Mouse (Mus musculus) urinary bladder, postnatal 14 days (tissue): ENCODE results near the gene Qk.

Experiments used
- DNase-seq: peaks from one replicate; pipeline ENCODE4 v3.0.0; 2021; ENCODE audit warnings: low spot score

Qk gene

DNA sequence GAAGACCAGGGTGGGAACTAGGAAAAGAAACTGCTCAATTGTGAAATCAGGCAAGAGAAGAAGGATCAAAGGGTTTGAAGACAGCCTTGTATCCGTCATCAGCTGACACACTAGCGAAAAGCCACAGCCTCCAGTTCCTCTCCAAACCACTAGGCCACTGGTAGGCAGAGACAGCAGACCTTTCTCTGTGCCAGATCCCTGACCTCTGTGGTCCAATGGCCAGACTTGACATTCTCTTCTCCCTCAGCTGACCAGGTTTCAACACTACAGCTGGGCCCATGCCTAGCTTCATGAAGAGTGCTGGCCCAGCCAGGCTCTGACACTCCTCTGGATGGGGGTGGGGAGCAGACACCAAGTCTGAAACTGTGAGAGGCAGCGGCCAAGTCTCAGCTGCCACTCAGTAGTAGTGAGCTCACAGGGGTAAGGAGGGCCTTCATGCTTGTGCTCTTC is 7.0 kb upstream of the Qk start:
- DNase-seq, result peak; percentile 28

DNA sequence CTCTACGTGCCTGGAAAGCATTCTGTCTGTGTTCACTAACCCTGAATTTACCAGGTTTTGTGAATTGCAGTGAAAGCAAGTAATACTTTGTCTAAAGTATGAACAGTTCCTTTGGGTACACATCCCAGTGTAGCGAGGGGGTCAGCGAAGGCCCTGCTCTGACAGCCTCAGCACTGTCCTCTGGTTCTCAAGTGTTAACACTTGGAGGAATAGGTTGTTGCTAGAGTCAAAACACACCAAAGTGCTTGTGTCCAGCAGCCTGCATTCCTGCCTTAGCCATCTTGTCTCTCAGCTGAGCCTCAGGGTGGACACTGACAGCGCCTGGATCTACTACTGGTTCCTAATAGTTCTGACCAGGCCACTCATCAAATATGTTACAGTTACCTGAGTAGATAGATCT is 6.3 kb upstream of the Qk start:
- no peak for DNase-seq

DNA sequence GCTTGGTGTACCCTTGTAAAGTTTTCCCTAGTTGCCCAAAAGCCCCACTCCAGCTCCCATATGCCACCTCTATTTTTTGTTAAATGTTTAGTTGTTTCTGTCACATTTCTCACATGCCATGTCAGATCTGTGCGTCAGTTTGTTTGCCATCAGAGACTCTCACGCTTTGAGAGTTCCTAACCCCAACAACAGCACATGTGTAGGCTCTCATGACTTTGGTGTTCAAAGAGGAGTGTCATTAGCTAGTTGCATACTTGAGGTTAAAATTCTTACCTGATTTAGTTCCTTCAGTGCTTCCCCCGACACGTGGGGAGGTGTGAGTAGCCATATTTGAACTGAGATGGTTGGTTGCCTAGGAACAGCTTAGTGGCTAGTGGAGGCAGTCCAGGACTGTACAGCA is 2.1 kb upstream of the Qk start:
- DNase-seq, result no peak

DNA sequence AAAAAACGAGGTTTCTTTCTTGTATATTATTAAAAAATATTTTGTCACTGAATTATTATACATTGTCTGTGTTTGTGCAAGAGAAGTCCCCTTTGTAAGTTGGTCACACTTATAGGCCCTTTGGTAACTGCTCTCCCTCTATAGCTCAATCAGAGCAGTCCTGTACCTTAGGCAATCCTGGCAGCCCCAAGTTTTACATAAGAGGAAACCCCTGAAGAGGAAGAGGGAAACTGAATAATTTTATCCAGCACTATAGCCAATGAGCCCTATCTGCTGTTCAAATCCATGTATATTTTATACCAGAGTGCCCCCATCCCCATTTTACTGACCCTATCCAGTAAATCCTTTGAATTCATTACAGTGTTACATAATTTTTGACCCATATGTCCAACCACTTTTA is 1.4 kb upstream of the Qk start:
- DNase-seq, result no peak

DNA sequence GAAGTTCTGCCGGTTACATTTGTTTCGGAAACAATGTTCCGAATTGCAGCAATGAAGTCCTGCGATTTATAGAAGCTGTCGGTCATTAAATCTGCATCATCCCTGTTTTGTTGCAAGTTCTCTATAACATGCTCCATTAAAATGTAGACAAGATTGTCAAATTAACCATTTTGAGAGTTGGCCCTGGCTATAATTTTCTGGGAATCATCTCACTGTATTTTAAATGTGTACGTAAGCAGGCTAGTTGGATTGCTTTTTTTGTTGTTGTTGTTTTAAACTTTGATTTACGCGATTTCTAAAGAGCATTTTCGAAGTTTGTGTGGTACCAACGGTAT is 769 bp upstream of the Qk start:
- no peak for DNase-seq

DNA sequence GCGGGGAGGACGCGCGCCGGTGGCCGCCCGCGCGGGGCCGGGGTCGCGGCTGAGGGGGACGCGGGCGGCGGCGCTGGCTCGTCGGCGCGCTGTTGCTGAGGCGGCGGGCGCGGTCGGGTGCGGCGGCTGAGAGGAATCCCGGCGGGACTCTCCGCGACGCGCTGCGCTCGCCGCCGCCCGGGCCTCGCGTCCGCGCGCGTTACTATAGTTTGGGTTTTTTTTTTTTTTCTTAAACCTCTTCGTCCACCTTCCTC is 296 bp downstream of the Qk start:
- no peak for DNase-seq

DNA sequence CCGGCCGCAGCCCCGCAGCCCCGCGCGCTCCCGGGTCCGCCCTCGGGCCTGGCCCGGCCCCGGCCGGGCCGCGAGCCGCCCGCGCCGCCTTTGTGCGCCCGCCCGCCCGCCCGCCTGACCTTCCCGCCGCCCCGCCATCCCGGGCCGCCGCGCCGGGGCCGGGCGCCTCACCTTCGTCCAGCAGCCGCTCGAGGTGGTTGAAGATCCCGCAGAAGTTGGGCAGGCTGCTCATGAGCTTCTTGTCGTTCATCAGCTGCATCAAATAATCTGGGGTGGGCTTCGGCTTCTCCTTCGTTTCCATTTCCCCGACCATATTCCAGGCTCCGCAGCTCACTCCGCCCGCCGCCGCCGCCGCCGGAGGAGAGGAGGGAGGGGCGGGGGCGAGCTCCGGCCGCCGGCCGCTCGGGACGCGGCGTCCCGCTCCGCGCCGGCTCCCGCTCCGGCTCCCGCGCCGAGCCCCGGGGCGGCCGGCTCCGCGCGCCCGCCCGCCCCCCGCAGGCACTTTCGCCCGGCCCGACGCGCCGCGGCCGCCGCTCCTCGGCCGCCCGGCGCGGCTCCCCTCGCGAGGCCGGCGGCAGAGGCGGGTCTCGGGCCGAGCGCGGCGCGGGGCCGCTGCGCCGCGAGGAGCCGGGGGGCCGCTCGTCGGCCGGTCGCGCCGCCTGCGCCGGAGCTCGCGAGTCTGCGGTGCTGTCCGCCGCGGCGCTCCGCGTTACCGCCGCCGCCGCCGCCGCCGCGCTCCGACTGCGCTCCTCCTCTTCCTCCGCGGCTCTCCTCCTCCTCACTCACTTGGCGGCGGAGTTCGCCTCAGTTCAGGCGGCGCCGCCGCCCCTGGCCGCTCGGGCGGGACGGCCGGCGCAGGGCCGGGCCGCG is 858 bp downstream of the Qk start:
- peak; percentile 81 for DNase-seq

DNA sequence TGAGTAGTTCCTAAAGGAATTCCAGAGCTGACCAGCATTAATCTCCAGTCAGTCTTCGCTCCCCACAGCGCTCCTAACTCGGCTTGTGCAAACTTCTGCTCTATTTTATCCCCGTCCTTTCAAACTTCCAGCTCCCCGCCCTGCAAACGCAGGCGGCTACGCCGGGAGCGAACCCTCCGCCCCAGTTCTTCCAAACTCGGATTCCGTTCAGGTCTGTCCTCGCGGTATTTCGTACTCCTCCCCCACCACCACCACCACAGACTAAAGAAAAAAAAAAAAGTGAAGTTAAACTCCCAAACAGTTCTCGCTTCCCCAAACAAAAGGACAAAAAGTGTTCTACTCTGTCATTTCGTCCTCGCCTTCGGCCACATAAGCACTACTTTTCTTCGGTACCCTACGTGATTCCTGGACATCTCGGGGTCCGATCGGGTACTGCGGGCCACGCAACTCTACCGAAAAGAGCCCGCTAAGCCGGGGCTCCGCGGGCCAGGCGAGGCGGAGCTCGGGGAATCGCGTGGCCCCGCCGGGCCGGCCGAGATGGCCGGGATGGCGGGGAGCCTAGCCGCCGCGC is 1.6 kb downstream of the Qk start:
- DNase-seq, result peak; percentile 73

DNA sequence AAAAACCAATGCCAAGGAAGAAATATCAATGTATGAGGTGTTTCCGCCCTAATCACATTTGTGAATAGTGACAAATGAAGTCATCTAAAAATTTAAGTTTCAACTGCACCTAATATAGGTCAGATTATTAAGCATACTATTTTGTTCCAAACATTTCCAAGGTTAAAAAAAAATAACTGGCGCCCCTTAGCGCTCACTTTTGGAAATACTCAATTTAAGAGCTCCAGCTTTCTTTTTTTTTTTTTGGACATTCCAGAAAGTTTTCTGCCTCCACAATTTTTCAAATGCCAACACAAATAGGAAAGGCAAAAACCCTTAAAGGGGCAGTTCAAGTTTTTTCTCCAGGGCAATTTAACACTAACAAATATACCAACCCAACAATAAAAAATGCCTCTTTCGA is 2.5 kb downstream of the Qk start:
- peak; percentile 69 for DNase-seq

DNA sequence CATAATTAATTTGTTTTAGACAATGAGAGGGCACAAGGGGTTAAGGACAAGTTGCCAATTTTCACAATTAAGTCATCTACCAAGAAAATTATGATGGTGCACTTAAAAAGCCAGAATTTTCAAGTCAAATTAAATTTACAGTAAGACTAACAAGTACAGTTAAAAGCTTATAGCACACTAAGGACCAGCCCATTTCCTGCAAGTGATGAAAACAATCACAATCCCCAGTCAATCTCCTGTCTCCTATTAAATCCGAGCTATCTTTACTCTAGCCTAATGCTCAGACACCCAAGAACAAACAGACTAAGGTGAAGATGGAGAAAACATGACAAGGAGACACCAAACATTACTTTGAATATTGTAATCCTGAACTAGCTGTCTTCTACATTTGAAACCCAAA is 3.2 kb downstream of the Qk start:
- DNase-seq, result no peak

DNA sequence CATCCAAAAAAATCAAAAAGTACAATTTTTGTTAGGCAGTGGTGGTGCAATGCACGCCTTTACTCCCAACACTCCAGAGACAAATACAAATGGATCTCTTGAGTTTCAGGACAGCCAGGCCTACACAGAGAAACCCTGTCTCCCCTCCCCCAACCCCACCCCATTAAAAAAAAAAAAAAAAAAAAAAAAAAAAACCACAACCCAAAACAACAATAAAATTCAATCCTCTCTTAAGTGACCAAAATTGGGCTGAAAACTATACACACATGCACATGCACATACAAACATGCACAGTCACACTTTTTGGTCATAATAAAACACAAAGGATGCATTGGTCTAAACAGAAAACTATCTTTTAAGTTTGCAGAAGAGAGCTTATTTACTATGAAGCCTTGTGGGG is 9.6 kb downstream of the Qk start:
- DNase-seq, result no peak

DNA sequence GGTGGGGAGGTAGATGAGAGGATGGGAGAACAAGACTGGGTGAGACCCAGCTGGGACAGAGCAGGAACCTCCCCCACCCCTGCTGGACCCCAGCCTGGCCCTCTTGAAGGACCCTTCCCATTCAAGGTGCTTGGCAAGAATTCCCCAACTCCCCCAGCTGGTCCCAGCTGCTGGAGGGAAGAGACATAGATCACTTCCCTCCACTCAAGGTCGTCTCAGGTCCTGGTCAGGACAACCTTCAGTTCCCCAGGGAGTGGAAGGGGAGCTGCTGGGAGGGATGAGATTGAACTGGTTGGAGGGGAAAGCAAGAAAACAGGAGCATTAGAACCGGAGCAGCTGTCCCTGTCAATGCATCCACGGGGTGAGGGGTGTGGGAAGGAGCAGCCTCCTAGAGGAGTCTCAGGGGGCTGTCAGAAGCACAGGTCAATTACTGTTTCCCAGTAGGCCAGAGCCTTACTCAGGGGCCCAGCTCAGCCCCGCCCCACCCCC is 10.5 kb downstream of the Qk start:
- DNase-seq, result no peak

DNA sequence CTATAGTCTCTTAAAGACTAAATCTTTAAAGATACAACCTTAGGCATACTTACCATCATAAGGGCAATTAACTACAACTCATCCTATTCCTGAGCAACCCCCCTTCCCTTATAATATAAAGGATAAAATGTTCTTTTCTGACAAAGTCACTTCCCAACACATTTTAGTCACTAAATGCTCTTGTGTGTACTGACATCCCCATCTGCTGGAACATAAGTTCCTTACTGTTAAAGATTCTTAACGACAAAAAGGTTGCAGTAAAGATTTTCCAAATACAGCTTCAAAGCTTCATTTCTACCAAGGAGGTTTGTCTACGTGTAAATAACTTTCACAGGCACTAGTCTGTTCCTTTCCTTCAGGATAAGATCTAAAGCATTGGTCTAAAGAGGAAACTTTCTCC is 13.2 kb downstream of the Qk start:
- DNase-seq, result no peak

DNA sequence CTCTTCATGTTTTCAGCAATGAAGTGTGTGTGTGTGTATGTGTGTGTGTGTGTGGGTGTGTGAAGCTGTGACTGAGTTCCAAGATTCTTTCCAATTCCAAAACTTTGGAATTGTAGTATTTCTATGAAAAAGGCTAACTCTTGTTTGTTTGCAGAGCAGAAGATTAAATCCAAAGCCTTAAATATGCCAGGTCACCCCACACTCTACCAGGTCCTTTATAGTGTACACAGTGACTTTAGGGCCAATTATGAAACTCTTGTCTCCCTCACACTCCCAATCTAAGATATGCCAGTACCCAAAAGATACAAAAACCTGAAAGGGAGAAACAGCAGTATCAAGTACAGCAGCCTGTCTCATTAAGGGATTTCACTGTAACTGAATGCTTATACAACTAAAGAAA is 15.7 kb downstream of the Qk start:
- no peak for DNase-seq

DNA sequence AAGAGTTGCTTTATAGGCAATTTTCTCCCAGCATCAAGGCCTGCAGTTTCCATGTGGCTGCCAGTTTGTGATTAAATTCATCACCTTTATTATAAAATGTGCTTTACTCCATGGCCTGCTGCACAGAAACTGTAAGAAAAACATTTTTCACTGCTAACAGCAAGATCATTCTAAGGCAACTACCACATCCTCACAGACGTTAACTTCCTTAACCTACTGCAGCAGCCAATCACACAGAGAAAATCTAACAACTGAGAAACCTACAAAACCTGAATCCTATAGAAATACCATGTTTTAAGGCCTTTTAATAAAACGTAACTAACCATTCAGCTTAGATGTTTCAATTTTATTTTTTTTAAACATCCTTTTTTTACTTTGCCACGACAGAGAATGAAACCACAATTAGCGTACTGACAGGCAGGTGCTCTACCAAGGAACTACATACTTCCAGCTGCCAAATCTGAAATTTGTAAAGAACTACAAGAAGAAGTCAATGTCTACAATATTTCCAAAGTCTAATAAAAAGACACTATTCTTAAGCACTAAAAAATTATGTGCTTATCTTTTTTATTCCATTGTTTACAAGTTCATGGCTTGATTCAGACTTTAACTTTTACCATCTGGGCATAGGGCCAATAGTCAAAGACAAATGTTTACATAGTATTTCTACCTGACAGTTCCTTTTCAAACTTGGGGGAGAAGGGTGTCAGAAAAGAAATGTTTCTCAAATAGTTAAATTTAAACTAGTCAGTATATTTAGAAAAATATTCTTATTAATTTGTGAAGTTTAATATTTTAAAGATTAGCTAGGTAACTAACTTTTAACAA is 18.5 kb downstream of the Qk start:
- no peak for DNase-seq

DNA sequence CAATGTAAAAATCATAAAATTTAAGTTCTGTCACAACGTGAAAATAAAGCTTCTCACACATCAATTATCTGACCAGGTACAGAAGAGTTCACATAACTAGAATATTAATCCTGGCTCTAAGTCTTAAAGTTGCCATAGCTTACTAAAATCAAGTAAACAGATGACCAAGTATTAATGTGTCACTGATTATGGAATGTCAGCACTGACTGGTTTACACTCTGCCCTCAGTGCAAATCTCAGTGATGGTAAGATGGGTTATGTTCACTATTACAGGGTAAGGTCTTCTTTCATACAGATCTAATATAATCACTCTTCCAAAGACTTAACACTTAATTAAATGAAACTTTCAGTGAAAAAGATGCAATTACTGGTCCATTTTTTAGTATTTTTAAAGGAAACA is 20.3 kb downstream of the Qk start:
- no peak for DNase-seq

DNA sequence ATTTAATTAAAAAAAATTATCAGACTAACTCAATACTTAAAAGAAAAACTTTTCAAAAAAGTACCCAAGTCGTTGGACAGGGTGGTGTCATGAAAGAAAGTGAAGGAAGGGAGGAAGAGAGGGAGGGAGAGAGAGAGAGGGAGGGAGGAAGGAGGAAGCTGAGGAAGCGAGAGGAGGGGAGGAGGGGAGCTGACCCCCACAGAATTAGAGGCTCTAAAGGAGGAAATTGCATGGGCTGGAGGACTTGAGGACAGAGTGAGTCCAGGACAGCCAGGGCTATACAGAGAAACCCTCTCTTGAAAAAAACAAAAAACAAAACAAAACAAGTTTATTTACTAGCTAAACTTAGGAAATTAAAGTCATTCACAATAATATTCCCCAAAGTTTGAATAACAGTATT is 27.1 kb downstream of the Qk start:
- DNase-seq, result no peak

DNA sequence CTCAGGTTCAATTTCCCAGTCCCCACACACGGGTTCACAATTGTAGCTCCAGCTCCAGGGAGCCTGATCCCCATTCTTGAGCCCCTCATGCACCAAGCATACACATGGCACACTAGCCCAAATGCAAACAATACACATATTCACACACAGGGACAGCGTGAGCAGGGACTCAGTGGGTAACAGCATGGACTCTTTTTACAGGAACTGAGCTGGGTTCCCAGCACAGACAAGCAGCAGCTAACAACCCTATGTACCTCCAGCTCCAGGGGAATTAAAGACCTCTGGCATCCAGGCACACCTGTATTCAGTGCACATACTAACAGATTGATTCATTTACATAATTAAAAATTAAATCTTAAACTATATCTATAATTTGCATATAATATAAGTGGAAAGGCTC is 34.9 kb downstream of the Qk start:
- no peak for DNase-seq

DNA sequence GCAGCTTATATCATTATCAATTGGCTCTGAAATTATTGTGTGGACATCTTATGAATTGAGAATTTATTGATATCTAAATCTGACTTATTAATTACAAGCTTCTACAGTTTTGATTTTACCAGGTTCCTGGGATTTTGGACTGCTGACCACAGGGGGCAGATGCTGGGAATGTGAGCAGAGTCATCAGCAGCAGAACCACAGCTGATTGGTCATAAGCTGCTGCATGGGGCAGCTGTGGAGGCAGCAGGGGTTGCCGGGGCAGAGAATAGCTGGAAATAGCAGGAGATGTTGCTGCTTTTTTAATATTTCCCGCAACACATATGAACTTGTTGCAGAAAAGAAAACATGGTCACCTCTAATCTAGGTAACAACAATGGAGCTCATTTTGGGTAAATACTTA is 40.1 kb downstream of the Qk start:
- DNase-seq, result no peak

DNA sequence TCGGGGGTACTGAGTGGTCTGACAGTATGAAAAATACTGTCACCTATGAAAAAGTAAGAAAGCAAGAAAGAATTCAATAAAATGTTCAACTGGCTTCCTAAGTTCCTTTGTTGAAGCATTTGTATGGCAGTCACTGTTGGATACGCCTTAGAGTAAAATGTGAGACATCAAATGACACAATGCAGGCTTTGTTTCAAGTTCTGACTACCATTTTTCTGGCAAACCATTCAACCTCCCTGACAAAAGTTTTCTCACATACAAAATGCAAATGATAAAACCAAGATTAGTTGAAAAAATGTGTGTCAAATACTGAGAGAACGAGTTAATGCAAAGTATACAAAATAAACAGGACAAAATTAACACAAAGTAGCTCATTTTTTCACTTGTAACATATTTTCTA is 50.1 kb downstream of the Qk start:
- no peak for DNase-seq

DNA sequence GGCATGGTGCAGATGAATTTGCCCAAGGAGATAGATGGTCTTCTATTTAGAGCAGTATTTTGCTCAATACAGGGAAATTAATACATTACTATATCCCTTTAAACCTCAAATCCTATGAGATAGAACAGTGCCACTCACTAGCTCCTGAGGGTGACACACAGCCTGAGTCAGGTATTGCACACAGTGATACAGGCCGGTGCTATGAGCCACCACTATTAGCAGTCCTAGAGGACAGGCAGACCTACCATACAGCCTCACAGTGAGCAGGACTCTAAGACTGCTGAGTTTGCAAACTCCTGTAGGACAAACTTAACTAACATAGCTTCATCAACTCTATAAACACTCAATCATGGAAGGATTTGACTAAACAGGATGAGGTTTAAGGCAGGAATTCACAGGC is 51.2 kb downstream of the Qk start:
- DNase-seq, result no peak

DNA sequence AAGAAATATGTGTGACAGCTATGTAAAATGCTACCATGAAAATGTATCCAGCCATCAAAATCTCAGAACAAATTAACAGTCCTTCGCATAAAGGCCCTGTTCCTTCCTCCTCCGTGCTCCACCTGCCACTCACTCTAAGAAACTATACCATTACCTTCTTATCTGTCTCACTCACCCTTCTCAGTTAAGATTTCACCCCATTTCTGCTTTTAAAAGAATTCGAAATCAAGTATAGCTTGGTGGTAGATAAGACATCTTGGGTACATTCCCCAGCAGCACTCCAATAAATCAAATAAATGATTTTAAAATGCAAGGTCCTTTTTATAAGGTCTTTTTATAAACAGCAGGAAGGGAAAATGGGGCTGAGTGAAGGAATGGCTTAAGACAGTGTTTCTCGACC is 53.4 kb downstream of the Qk start:
- DNase-seq, result no peak

DNA sequence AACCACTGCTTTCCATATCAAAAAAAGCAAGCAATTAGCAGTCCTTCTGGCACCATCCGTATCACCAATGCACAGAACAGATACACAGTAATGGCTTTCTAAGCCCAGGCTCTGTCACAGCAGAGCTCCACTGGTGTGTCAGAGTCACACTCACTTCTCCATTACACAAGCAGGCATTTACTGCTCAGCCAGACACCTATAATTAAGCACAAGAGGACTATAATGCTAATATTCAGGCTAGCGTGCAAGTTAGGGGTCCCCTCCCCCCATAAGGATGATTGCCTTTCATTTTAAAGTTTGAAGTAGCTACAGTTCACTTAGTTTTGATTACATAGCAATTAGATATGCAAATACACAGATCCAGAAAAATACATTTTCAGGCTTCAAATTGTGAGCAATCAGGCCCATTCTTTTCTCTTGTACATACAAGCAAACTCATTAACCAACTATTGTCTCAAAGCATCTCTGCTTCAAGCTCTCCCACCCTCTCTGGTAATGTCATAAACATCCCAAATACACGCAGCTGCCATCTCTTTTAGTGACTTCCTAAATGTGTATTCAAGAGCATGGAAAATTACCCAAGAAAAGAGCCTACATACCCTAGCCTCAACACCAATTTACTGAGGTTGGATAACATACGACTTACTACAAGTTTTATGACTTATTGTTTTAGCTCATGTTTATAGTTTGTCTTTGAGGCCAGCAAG is 68.2 kb downstream of the Qk start:
- DNase-seq, result no peak
